Mouse (Mus musculus) spleen, adult 2 months (tissue): Measurements from ENCODE around the gene Bpi.

Source experiments
- CTCF ChIP-seq: fragments of 200-500 bp; IDR thresholded peaks from 2 replicates; pipeline ENCODE4 v1.5.1; 2011; ENCODE audit warnings: mild to moderate bottlenecking, inconsistent platforms; ENCODE audit not compliant: insufficient read depth, insufficient read length, insufficient replicate concordance; ENCODE audit errors: extremely low read depth
- POLR2A ChIP-seq: fragments of 200-500 bp; IDR thresholded peaks from 2 replicates; pipeline ENCODE4 v1.6.1; 2011; ENCODE audit warnings: low read depth, low read length, inconsistent platforms

- TF ChIP-seq CTCF = no peak
- TF ChIP-seq POLR2A = no peak
Measured at GRCm38 (mm10) chr2:158259498-158259897, 1.6 kb downstream of the Bpi start.
